Comparison of ENCODE assay signal across 10 mouse cellular contexts in the genomic region with DNA sequence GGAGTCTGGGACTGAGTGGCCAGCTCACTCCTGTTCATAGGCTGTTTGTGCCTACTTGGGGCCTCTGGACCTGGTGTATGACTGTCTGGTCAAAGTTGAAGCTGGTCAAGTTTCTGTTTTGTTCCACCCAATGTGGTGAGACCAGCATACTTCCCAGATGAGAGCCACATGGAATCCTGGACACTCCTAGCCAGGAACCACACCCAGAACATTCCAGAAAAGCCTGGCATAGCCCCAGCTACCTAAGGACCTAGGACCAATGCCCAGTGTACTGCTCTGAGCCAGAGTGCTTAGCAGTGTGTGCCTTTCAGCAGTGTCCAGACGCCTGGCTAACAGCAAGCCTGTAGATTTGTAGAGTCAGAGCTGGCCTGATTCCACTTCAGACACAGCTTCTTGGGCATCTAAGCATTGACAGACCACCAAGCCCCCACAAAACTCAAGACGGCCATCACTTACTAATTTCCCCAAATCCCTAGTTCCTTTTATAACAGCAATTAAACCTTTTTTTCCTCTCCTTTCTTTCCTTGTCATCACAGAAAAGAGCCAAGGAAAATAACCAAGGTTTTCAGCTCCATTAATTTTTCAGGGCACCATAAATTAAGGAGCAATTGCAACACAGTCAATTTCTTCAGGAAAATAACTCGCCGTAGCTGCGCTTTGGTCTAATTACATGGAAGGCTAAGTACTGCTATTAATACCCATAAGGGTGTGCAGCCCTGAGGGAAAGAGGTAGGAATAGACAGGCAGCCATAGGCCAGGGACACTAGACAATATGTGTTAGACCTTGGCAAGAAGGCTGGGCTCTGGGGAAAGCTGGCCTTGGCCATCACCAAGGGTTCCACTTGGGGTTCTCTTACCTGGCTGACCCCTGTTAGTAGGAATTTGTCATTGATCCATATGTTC.
DNase-seq lines count a peak whose midpoint lies in the region; ATAC-seq and TF ChIP-seq lines count a peak whose summit lies in the region.
"Had no signal": no experiment of that assay in that cellular context is flagged by ENCODE, and none has a peak within 500 bp of the region (broad histone marks: within the 10 kb centered on the region; RNA-seq: fewer than 3 reads in every experiment).

No protein-coding gene starts in this region.

- TF ChIP-seq POLR2A in kidney, adult 2 months (IDR thresholded peaks at IDR 0.05; ENCODE audit: low read depth, low read length), result no peak

- 26% methylated on average over 5 of the region's 5 CpGs for WGBS in kidney, adult 2 months
- WGBS in forebrain, embryonic 14.5 days, result 56% methylated on average over 5 of the region's 5 CpGs

- no peaks in the 10 kb centered on the region for H3K9me3 ChIP-seq in forebrain, embryonic 14.5 days (replicated peaks; ENCODE audit: control insufficient read depth, low read length)

- H3K36me3 ChIP-seq in kidney, adult 2 months (ENCODE audit: control insufficient read depth, insufficient read depth, low read length), result no peaks in the 10 kb centered on the region
- no peaks in the 10 kb centered on the region for H3K36me3 ChIP-seq in forebrain, embryonic 14.5 days (ENCODE audit: control insufficient read depth, insufficient read depth, low read length)

- intact Hi-C loops in left cerebral cortex, postnatal 4 days (cut with DNase I), result no loop called here

- no peak for TF ChIP-seq CTCF in kidney, adult 2 months (conservative IDR thresholded peaks at IDR 0.05; ENCODE audit: insufficient read depth, insufficient read length, low read depth, low read length)

- H3K27me3 ChIP-seq in kidney, adult 2 months (replicated peaks; ENCODE audit: control insufficient read depth, insufficient read depth, low read length), result no peaks in the 10 kb centered on the region
- no peaks in the 10 kb centered on the region for H3K27me3 ChIP-seq in forebrain, embryonic 14.5 days (replicated peaks; ENCODE audit: control insufficient read depth, insufficient read depth, low read length)

- H3K4me2 ChIP-seq in forebrain, embryonic 14.5 days (ENCODE audit: low read length), result no peak overlapping the region

- peak overlapping the region; percentile 55; the same call in 1 of the 2 replicates for H3K27ac ChIP-seq in kidney, adult 2 months (ENCODE audit: insufficient read depth, low read depth, low read length)
- H3K27ac ChIP-seq in forebrain, embryonic 14.5 days (ENCODE audit: low read depth, low read length), result no peak overlapping the region

- ATAC-seq in forebrain, embryonic 14.5 days, result no peak

- H3K4me3 ChIP-seq in kidney, adult 2 months (ENCODE audit: insufficient read depth, low read depth, low read length), result no peak overlapping the region
- H3K4me3 ChIP-seq in forebrain, embryonic 14.5 days (ENCODE audit: low read depth, low read length), result no peak overlapping the region

- peaks cover 9% of the 10 kb centered on the region; the same call in 1 of the 2 replicates for H3K4me1 ChIP-seq in kidney, adult 2 months (ENCODE audit: control insufficient read depth, insufficient read depth, low read length)
- H3K4me1 ChIP-seq in forebrain, embryonic 14.5 days (ENCODE audit: control insufficient read depth, insufficient read depth, low read length), result no peaks in the 10 kb centered on the region

- peak; percentile 68 for DNase-seq in left cerebral cortex, postnatal 4 days
- no peak for DNase-seq in left cerebral cortex, adult 8-10 months (ENCODE audit: low spot score in 2 of 2)
- peak; percentile 36 for DNase-seq in gastrocnemius, postnatal 10 days
- DNase-seq in kidney, adult 2 months, result peak; percentile 68
- peak; percentile 73 to 87 for DNase-seq in lung, postnatal 4 days
- no peak for DNase-seq in forebrain, embryonic 14.5 days (ENCODE audit: low spot score)
- DNase-seq in spleen, postnatal 4 days (ENCODE audit: low spot score in 2 of 2), result no peak
- DNase-seq in thymus, adult 18-20 months, result no peak
- DNase-seq: embryo, embryonic 11 days; liver had no signal

- no peak overlapping the region for H3K9ac ChIP-seq in forebrain, embryonic 14.5 days (ENCODE audit: low read length)

Comparison
In these comparisons a context has a peak if more than half of its experiments do, and no peak if none do; other contexts are left out.
1. DNase-seq: peak in left cerebral cortex, postnatal 4 days (single experiment), gastrocnemius, postnatal 10 days (single experiment), kidney, adult 2 months (single experiment) and lung, postnatal 4 days (2 of 2); none in left cerebral cortex, adult 8-10 months (0 of 2), forebrain, embryonic 14.5 days (single experiment), spleen, postnatal 4 days (0 of 2) and thymus, adult 18-20 months (0 of 2).